In genomic region chr8:70416941-70417340, GRCm38 (mm10) we compare ENCODE assay signal across 13 mouse cellular contexts. TPM values are rescaled to one million over a fixed set of nuclear protein-coding genes. Genes with fewer than 3 reads are reported as not detected.
DNase-seq lines count a peak whose midpoint lies in the region; ATAC-seq lines count a peak whose summit lies in the region.
"Had no signal": no experiment of that assay in that cellular context is flagged by ENCODE, and none has a peak within 500 bp of the region (broad histone marks: within the 10 kb centered on the region; RNA-seq: fewer than 3 reads in every experiment).

No protein-coding gene starts in this region.

- 0 out of 2 replicates have a peak overlapping the region, but pooled peaks have one; percentile 49 for H3K27ac ChIP-seq in neural tube, embryonic 13.5 days (replicated peaks)

- no peak overlapping the region for H3K4me2 ChIP-seq in neural tube, embryonic 13.5 days

- intact Hi-C loops in left cerebral cortex, postnatal 14 days (cut with DNase I) = loop anchor here (5.0 kb wide), 1 partner anchor 85 kb away; no protein-coding TSS in a partner anchor
- intact Hi-C loops in left cerebral cortex, postnatal 4 days (cut with DNase I) = no loop called here

- DNase-seq in left cerebral cortex, postnatal 14 days (ENCODE audit: low spot score in 2 of 2) = peak; percentile 42 to 55
- no peak for DNase-seq in left cerebral cortex, postnatal 4 days
- peak; percentile 84 for DNase-seq in cerebellum, adult 9-11 months
- peak; percentile 70 to 72 for DNase-seq in frontal cortex, postnatal 36 days (ENCODE audit: low spot score in 2 of 2)
- DNase-seq in spleen, postnatal 4 days (ENCODE audit: low spot score in 2 of 2) = no peak
- no peak for DNase-seq in urinary bladder, adult 18-20 months (ENCODE audit: low spot score in 2 of 2)
- DNase-seq: adrenal gland, adult 2 months; forebrain, postnatal 0 days; heart, postnatal 14 days; kidney, postnatal 36 days; thymus, postnatal 36 days had no signal

- WGBS in neural tube, embryonic 13.5 days = 41% methylated on average over 6 of the region's 6 CpGs

- H3K27me3 ChIP-seq in neural tube, embryonic 13.5 days = no peaks in the 10 kb centered on the region

- no peak overlapping the region for H3K4me3 ChIP-seq in neural tube, embryonic 13.5 days

- H3K9me3 ChIP-seq in neural tube, embryonic 13.5 days = no peaks in the 10 kb centered on the region
- H3K9me3 ChIP-seq: G1E had no signal

- H3K36me3 ChIP-seq in neural tube, embryonic 13.5 days = peaks cover 14% of the 10 kb centered on the region; the same call in 1 of the 2 replicates

- no peak for ATAC-seq in neural tube, embryonic 13.5 days (ENCODE audit: low read depth)

- peak overlapping the region; percentile 23; the same call in 1 of the 2 replicates for H3K9ac ChIP-seq in neural tube, embryonic 13.5 days
- H3K9ac ChIP-seq: forebrain, postnatal 0 days had no signal

- H3K4me1 ChIP-seq in neural tube, embryonic 13.5 days (replicated peaks) = peaks cover 41% of the 10 kb centered on the region

RNA-seq across cellular contexts. Expression of gene Crtc1, which starts 22.4 kb away (rescaled TPM):
- total RNA-seq in left cerebral cortex, postnatal 14 days (2021) = 100 to 1,000 TPM; 109 to 111 TPM
- 100 to 1,000 TPM; 109 TPM for total RNA-seq in left cerebral cortex, postnatal 4 days (2021)
- polyA plus RNA-seq in neural tube, embryonic 13.5 days (2015; fragmentation: Nextera tagmentation; extraction: Ambion mirVana) = 33.7 and 35.9 TPM in 2 replicates

RNA-seq across cellular contexts. Expression of gene Comp, which starts 43.6 kb away (rescaled TPM):
- total RNA-seq in left cerebral cortex, postnatal 14 days (2021) = under 1 TPM; 0.51 to 0.72 TPM
- under 1 TPM in 1 of 2 experiments, not detected in 1; 0.20 TPM for total RNA-seq in left cerebral cortex, postnatal 4 days (2021)
- 0.55 and 1.8 TPM in 2 replicates for polyA plus RNA-seq in neural tube, embryonic 13.5 days (2015; fragmentation: Nextera tagmentation; extraction: Ambion mirVana)
- total RNA-seq: G1E had no signal

RNA-seq across cellular contexts. Expression of gene Klhl26, which starts 59.8 kb away (rescaled TPM):
- 10 to 100 TPM; 37.2 to 37.9 TPM for total RNA-seq in left cerebral cortex, postnatal 14 days (2021)
- total RNA-seq in left cerebral cortex, postnatal 4 days (2021) = 10 to 100 TPM; 26.3 to 28.7 TPM
- polyA plus RNA-seq in neural tube, embryonic 13.5 days (2015; fragmentation: Nextera tagmentation; extraction: Ambion mirVana) = 25.6 and 27.6 TPM in 2 replicates

Comparison
In these comparisons a context has a peak if more than half of its experiments do, and no peak if none do; other contexts are left out.
1. DNase-seq: peak in left cerebral cortex, postnatal 14 days (2 of 2), cerebellum, adult 9-11 months (single experiment) and frontal cortex, postnatal 36 days (2 of 2); none in left cerebral cortex, postnatal 4 days (single experiment), spleen, postnatal 4 days (0 of 2) and urinary bladder, adult 18-20 months (0 of 2).